Mouse (Mus musculus): Measurements from ENCODE around the gene Def8.
A peak's percentile ranks its signal among the peaks of the same experiment; 100 is the strongest.
"Not testable (repeated sequence)": the region's sequence is repeated elsewhere in the genome, so short reads cannot be mapped to it uniquely, and the experiment has no call there.

The Def8 gene

GRCm38 (mm10) chr8:123412560-123413170 lies 10.7 kb upstream of the Def8 start:
- DNase-seq (ENCODE audit: low spot score in 2 of 2): peak; percentile 86 to 91

- no peak for DNase-seq (ENCODE audit: low spot score in 2 of 2)
These were observed 9.1 kb upstream of the Def8 start for GRCm38 (mm10) chr8:123414255-123414654.

- not testable (repeated sequence) for DNase-seq (ENCODE audit: low spot score in 2 of 2)
These were observed 8.2 kb upstream of the Def8 start for GRCm38 (mm10) chr8:123414997-123415696.

- no peak for DNase-seq (ENCODE audit: low spot score in 2 of 2)
These were observed 7.1 kb upstream of the Def8 start for GRCm38 (mm10) chr8:123415967-123416943.

- no peak for DNase-seq (ENCODE audit: low spot score in 2 of 2)
These were observed 6.3 kb upstream of the Def8 start for GRCm38 (mm10) chr8:123416944-123417555.

- DNase-seq (ENCODE audit: low spot score in 2 of 2): no peak
These were observed 3.6 kb upstream of the Def8 start for GRCm38 (mm10) chr8:123419711-123420110.

GRCm38 (mm10) chr8:123420525-123421281 lies 2.6 kb upstream of the Def8 start:
- DNase-seq (ENCODE audit: low spot score in 2 of 2): no peak

- no peak for DNase-seq (ENCODE audit: low spot score in 2 of 2)
These were observed 2.0 kb upstream of the Def8 start for GRCm38 (mm10) chr8:123421325-123421724.

GRCm38 (mm10) chr8:123422056-123422780 lies 1.1 kb upstream of the Def8 start:
- DNase-seq (ENCODE audit: low spot score in 2 of 2): peak in 1 of 2 experiments; percentile 84

- no peak for DNase-seq (ENCODE audit: low spot score in 2 of 2)
These were observed 557 bp upstream of the Def8 start for GRCm38 (mm10) chr8:123422781-123423159.

- no peak for DNase-seq (ENCODE audit: low spot score in 2 of 2)
These were observed 3.5 kb downstream of the Def8 start for GRCm38 (mm10) chr8:123426511-123427509.

GRCm38 (mm10) chr8:123427639-123428275 lies 4.4 kb downstream of the Def8 start:
- DNase-seq (ENCODE audit: low spot score in 2 of 2): no peak

- DNase-seq (ENCODE audit: low spot score in 2 of 2): no peak
These were observed 5.1 kb downstream of the Def8 start for GRCm38 (mm10) chr8:123428343-123428893.

- no peak for DNase-seq (ENCODE audit: low spot score in 2 of 2)
These were observed 5.8 kb downstream of the Def8 start for GRCm38 (mm10) chr8:123428939-123429721.

- DNase-seq (ENCODE audit: low spot score in 2 of 2): not testable (repeated sequence)
These were observed 6.3 kb downstream of the Def8 start for GRCm38 (mm10) chr8:123429722-123430013.

GRCm38 (mm10) chr8:123430936-123431335 lies 7.6 kb downstream of the Def8 start:
- DNase-seq (ENCODE audit: low spot score in 2 of 2): not testable (repeated sequence)

- no peak for DNase-seq (ENCODE audit: low spot score in 2 of 2)
These were observed 8.5 kb downstream of the Def8 start for GRCm38 (mm10) chr8:123431616-123432365.

Data from left cerebral cortex, adult 9 months (tissue).